Mouse (Mus musculus) MEL (cell line): ENCODE measurements at regions not wholly inside any gene's neighbourhood (a gene's known extent, or its start where the extent isn't known, plus 50 kb on each side); places are given as distances from the start of the nearest gene placed in this dataset.

Experiments
- DNase-seq: peaks from one replicate; pipeline ENCODE4 v3.0.0; 2011; ENCODE audit warnings: low read depth, low spot score
- H3K27ac ChIP-seq: 2 replicates; pipeline ENCODE4 v1.5.1; 2012; ENCODE audit warnings: low read depth, mild to moderate bottlenecking, control low read depth, low read length, moderate library complexity; ENCODE audit not compliant: control insufficient read depth
- H3K27me3 ChIP-seq, 2 experiments: fragments of 150-350 bp in 1 of 2; sonication (generic) in 1 of 2; 2 replicates each; pipeline ENCODE4 v1.6.1; 2012; ENCODE audit warnings: low read length in 2 of 2, mild to moderate bottlenecking in 2 of 2, improper control_type of control experiment in 1 of 2, moderate library complexity in 1 of 2; ENCODE audit not compliant: insufficient read depth in 2 of 2, control insufficient read depth in 1 of 2
- H3K36me3 ChIP-seq, 2 experiments: 2 replicates each; pipeline ENCODE4 v1.6.1; 2012 to 2014; ENCODE audit warnings: low read length in 2 of 2, improper control_type of control experiment in 1 of 2, inconsistent platforms in 1 of 2, mild to moderate bottlenecking in 1 of 2; ENCODE audit not compliant: insufficient read depth in 2 of 2, control insufficient read depth in 1 of 2
- H3K4me1 ChIP-seq, 2 experiments: fragments of 150-350 bp in 1 of 2; sonication (generic) in 1 of 2; 2 replicates each; pipeline ENCODE4 v1.6.1; 2012; ENCODE audit warnings: low read length in 2 of 2, improper control_type of control experiment in 1 of 2, mild to moderate bottlenecking in 1 of 2; ENCODE audit not compliant: insufficient read depth in 2 of 2, control insufficient read depth in 1 of 2
- H3K4me3 ChIP-seq, 2 experiments: fragments of 150-350 bp in 1 of 2; sonication (generic) in 1 of 2; 2 replicates each; pipeline ENCODE4 v1.5.1; 2012; ENCODE audit warnings: low read depth in 2 of 2, low read length in 2 of 2, mild to moderate bottlenecking in 2 of 2, moderate library complexity in 2 of 2, control low read depth in 1 of 2, improper control_type of control experiment in 1 of 2; ENCODE audit not compliant: control insufficient read depth in 1 of 2, insufficient read depth in 1 of 2
- H3K79me2 ChIP-seq: 2 replicates; pipeline ENCODE4 v1.6.1; 2012; ENCODE audit warnings: mild to moderate bottlenecking, low read length, moderate library complexity; ENCODE audit not compliant: control insufficient read depth, poor library complexity, insufficient read depth
- H3K9ac ChIP-seq: 2 replicates; pipeline ENCODE4 v1.6.1; 2012; ENCODE audit warnings: low read depth, mild to moderate bottlenecking, control low read depth, low read length, moderate library complexity; ENCODE audit not compliant: control insufficient read depth, poor library complexity, severe bottlenecking
- H3K9me3 ChIP-seq: fragments of 150-350 bp; sonication (generic); replicated peaks from 2 replicates; pipeline ENCODE4 v1.6.1; 2012; ENCODE audit warnings: mild to moderate bottlenecking, low read length, improper control_type of control experiment, moderate library complexity; ENCODE audit not compliant: insufficient read depth
- CHD2 ChIP-seq: IDR thresholded peaks from 2 replicates; pipeline ENCODE4 v1.6.1; 2011; ENCODE audit warnings: low read length, improper control_type of control experiment
- CTCF ChIP-seq, 3 experiments: IDR thresholded peaks in 2 of 3; conservative IDR thresholded peaks in 1 of 3; 2 replicates each; pipeline ENCODE4 v1.5.1; 2011 to 2012; ENCODE audit warnings: low read length in 3 of 3, low read depth in 2 of 3, mild to moderate bottlenecking in 2 of 3, improper control_type of control experiment in 1 of 3, inconsistent platforms in 1 of 3, mixed read lengths in 1 of 3, moderate library complexity in 1 of 3; ENCODE audit not compliant: control insufficient read depth in 1 of 3, insufficient read depth in 1 of 3, poor library complexity in 1 of 3, severe bottlenecking in 1 of 3
- ELF1 ChIP-seq: IDR thresholded peaks from 2 replicates; pipeline ENCODE4 v1.6.1; 2014; ENCODE audit warnings: low read depth, mild to moderate bottlenecking, inconsistent platforms, low read length, improper control_type of control experiment, moderate library complexity
- GATA1 ChIP-seq: IDR thresholded peaks from 2 replicates; pipeline ENCODE4 v1.6.1; 2011; ENCODE audit warnings: low read depth, low read length, improper control_type of control experiment
- HCFC1 ChIP-seq: IDR thresholded peaks from 2 replicates; pipeline ENCODE4 v1.6.1; 2012; ENCODE audit warnings: low read depth, mild to moderate bottlenecking, inconsistent platforms, low read length, improper control_type of control experiment, moderate library complexity
- MAFK ChIP-seq: IDR thresholded peaks from 2 replicates; pipeline ENCODE4 v1.6.1; 2011; ENCODE audit warnings: low read depth, mild to moderate bottlenecking, low read length, improper control_type of control experiment, borderline replicate concordance
- MEF2A ChIP-seq: IDR thresholded peaks from 2 replicates; pipeline ENCODE4 v1.6.1; 2014; ENCODE audit warnings: low read depth, mild to moderate bottlenecking, inconsistent platforms, low read length, improper control_type of control experiment; ENCODE audit not compliant: poor library complexity, insufficient replicate concordance, severe bottlenecking; ENCODE audit errors: extremely low read depth
- MXI1 ChIP-seq: IDR thresholded peaks from 2 replicates; pipeline ENCODE4 v1.6.1; 2011; ENCODE audit warnings: mild to moderate bottlenecking, low read depth, low read length, improper control_type of control experiment
- POLR2AphosphoS5 ChIP-seq: IDR thresholded peaks from 2 replicates; pipeline ENCODE4 v1.6.1; 2012; ENCODE audit warnings: low read depth, borderline replicate concordance, mild to moderate bottlenecking, inconsistent platforms, low read length, moderate library complexity, mixed read lengths
- SMC3 ChIP-seq: IDR thresholded peaks from 2 replicates; pipeline ENCODE4 v1.6.1; 2011; ENCODE audit warnings: low read depth, low read length, improper control_type of control experiment
- TAL1 ChIP-seq: IDR thresholded peaks from 2 replicates; pipeline ENCODE4 v1.6.1; 2012; ENCODE audit warnings: mild to moderate bottlenecking, inconsistent platforms, low read length, moderate library complexity, mixed read lengths
- TBP ChIP-seq: IDR thresholded peaks from 2 replicates; pipeline ENCODE4 v1.8.0; 2011; ENCODE audit warnings: low read depth, low read length, improper control_type of control experiment
- TCF12 ChIP-seq: IDR thresholded peaks from 2 replicates; pipeline ENCODE4 v1.6.1; 2014; ENCODE audit warnings: low read depth, mild to moderate bottlenecking, inconsistent platforms, low read length, improper control_type of control experiment, moderate library complexity
- UBTF ChIP-seq: IDR thresholded peaks from 2 replicates; pipeline ENCODE4 v1.6.1; 2012; ENCODE audit warnings: low read depth, mild to moderate bottlenecking, inconsistent platforms, low read length, improper control_type of control experiment, moderate library complexity, borderline replicate concordance; ENCODE audit not compliant: insufficient read depth
- ZC3H11A ChIP-seq: IDR thresholded peaks from 2 replicates; pipeline ENCODE4 v1.6.1; 2012; ENCODE audit warnings: low read depth, mild to moderate bottlenecking, inconsistent platforms, low read length, improper control_type of control experiment
- ZKSCAN1 ChIP-seq: IDR thresholded peaks from 2 replicates; pipeline ENCODE4 v1.6.1; 2012; ENCODE audit warnings: low read depth, mild to moderate bottlenecking, inconsistent platforms, low read length, improper control_type of control experiment, moderate library complexity
- ZMIZ1 ChIP-seq: IDR thresholded peaks from 2 replicates; pipeline ENCODE4 v1.6.1; 2012; ENCODE audit warnings: low read depth, mild to moderate bottlenecking, inconsistent platforms, low read length, improper control_type of control experiment, moderate library complexity

DNA sequence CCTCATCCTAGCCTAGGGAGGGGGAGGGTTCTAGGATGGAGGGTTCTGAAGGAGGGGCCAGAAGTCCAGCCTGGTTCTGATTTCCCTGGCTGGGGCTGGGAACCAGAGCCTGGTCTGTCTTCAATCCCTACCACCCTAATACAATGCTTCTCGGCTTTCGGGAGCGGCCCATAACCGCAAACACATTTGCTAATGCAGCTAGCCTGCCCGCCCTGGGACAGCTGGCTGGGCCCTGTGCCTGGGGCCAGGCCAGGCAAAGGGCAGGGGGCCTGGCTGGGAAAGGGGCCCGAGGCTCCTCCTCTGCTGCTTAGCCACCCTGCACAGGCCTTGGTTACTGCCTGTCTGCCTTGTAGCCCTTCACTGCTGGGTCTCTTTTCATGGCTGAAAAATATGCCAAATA lies 74.9 kb downstream of the Pja1 start:
- TF ChIP-seq ZC3H11A = no peak
- no peak for TF ChIP-seq CHD2
- no peak for TF ChIP-seq HCFC1
- TF ChIP-seq ZMIZ1 = no peak
- no peak for TF ChIP-seq SMC3
- no peak for TF ChIP-seq MXI1
- no peak for TF ChIP-seq MAFK
- TF ChIP-seq UBTF = no peak
- no peak for TF ChIP-seq TAL1
- TF ChIP-seq ZKSCAN1 = no peak
- no peak for TF ChIP-seq GATA1
- no peak for TF ChIP-seq TBP
- TF ChIP-seq TCF12 = no peak
- TF ChIP-seq POLR2AphosphoS5 = no peak
- H3K9ac ChIP-seq = no peak overlapping the region
- H3K27me3 ChIP-seq = no peaks in the 10 kb centered on the region; a peak in 1 of 4 replicates
- DNase-seq = no peak
- H3K9me3 ChIP-seq = no peaks in the 10 kb centered on the region
- no peaks in the 10 kb centered on the region for H3K79me2 ChIP-seq
- no peak overlapping the region for H3K4me3 ChIP-seq
- H3K27ac ChIP-seq = no peak overlapping the region
- H3K36me3 ChIP-seq = no peaks in the 10 kb centered on the region
- no peaks in the 10 kb centered on the region for H3K4me1 ChIP-seq

DNA sequence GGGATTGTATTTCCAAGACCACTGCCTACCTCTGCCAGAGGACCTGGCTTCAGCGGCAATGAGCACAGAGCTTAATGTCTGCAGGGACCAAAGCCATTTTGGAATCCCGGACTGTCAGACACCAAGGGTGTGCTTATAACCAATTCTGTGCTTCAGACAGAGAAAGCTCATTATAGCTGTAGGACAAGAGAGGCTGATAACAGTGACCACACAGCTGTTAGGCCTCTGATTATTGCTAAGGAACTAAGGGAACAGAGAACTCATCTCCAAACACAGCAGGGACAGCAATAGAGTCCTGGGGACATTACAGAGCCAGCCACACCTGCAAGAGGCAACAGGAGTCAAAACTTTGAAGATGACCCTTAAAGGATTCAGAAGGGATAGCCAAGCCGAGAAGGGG lies 76.0 kb downstream of the Pja1 start:
- Histone ChIP-seq H3K79me2 (no peaks in the 10 kb centered on the region), H3K9me3 (no peaks in the 10 kb centered on the region), H3K36me3 (no peaks in the 10 kb centered on the region), H3K4me3 (no peak overlapping the region), H3K27ac (no peak overlapping the region), H3K27me3 (no peaks in the 10 kb centered on the region; a peak in 1 of 4 replicates), H3K4me1 (no peaks in the 10 kb centered on the region), H3K9ac (no peak overlapping the region)
- no peak for DNase-seq
- TF ChIP-seq CTCF (IDR thresholded peaks at IDR 0.05 in 2 of 3, conservative IDR thresholded peaks at IDR 0.05 in 1 of 3; ENCODE audit: control insufficient read depth in 1 of 3, insufficient read depth in 1 of 3, low read depth in 2 of 3, low read length in 3 of 3, poor library complexity in 1 of 3, severe bottlenecking in 1 of 3) = no peak
- TF ChIP-seq GATA1 = no peak
- no peak for TF ChIP-seq MEF2A
- TF ChIP-seq ELF1 = no peak
